Mouse (Mus musculus) thymus, postnatal 0 days (tissue): ENCODE measurements around the gene Hes1. TPM values are rescaled to one million over a fixed set of nuclear protein-coding genes. Genes with fewer than 3 reads are reported as not detected.

Experiments used
- DNase-seq: peaks from one replicate; pipeline ENCODE4 v3.0.0-alpha.2; 2015; ENCODE audit warnings: low spot score
- polyA plus RNA-seq: library from polyadenylated mRNA; unstranded; fragments of >200 nt; fragmentation: Nextera tagmentation; extraction: Ambion mirVana; gene quantifications from 2 replicates; pipeline ENCODE4 v1.2.1, GENCODE M21; 2015

Gene Hes1
- polyA plus RNA-seq, 1 experiment from 2014 or later: 36.3 TPM

GRCm38 (mm10) chr16:30113800-30114199, 49.6 kb downstream of the Hes1 start:
- DNase-seq: no peak

GRCm38 (mm10) chr16:30114451-30114850, 50.3 kb downstream of the Hes1 start:
- DNase-seq: no peak

Other genes starting within 250 kb of the Hes1 start
- gene Cpn2, start 203.1 kb downstream of the Hes1 start, polyA plus RNA-seq: not detected in 2 replicates
- 0.21 and 0.23 TPM in 2 replicates for gene Lrrc15, start 218.9 kb downstream of the Hes1 start, polyA plus RNA-seq
- gene Gp5, start 246.4 kb downstream of the Hes1 start, polyA plus RNA-seq: 1.3 and 1.8 TPM in 2 replicates